ENCODE assay signal across 23 mouse cellular contexts in genomic region chr11:20022462-20022861, GRCm38 (mm10).
DNase-seq lines count a peak whose midpoint lies in the region; ATAC-seq and TF ChIP-seq lines count a peak whose summit lies in the region.
"Had no signal": no experiment of that assay in that cellular context is flagged by ENCODE, and none has a peak within 500 bp of the region (broad histone marks: within the 10 kb centered on the region; RNA-seq: fewer than 3 reads in every experiment).

No protein-coding gene starts in this region.

- H3K4me2 ChIP-seq in stomach, embryonic 14.5 days (replicated peaks; ENCODE audit: low read depth, low read length), result no peak overlapping the region
- no peak overlapping the region for H3K4me2 ChIP-seq in stomach, postnatal 0 days (replicated peaks; ENCODE audit: low read depth)
- peak overlapping the region; percentile 61 for H3K4me2 ChIP-seq in liver, embryonic 16.5 days (ENCODE audit: low read depth, low read length)
- no peak overlapping the region for H3K4me2 ChIP-seq in midbrain, embryonic 15.5 days
- H3K4me2 ChIP-seq: embryonic facial prominence, embryonic 15.5 days; heart, embryonic 13.5 days; hindbrain, embryonic 15.5 days; limb, embryonic 13.5 days; lung, embryonic 14.5 days had no signal

- no peak overlapping the region for H3K4me3 ChIP-seq in stomach, embryonic 14.5 days (ENCODE audit: low read depth, low read length)
- H3K4me3 ChIP-seq in stomach, postnatal 0 days (ENCODE audit: low read depth, low read length), result no peak overlapping the region
- peak overlapping the region; percentile 15; the same call in 1 of the 2 replicates for H3K4me3 ChIP-seq in liver, embryonic 16.5 days (ENCODE audit: low read depth, low read length)
- H3K4me3 ChIP-seq in midbrain, embryonic 15.5 days, result no peak overlapping the region
- H3K4me3 ChIP-seq: embryonic facial prominence, embryonic 15.5 days; heart, adult 2 months; heart, embryonic 13.5 days; hindbrain, embryonic 15.5 days; limb, embryonic 13.5 days; myocyte had no signal

- no peaks in the 10 kb centered on the region for H3K4me1 ChIP-seq in stomach, embryonic 14.5 days (ENCODE audit: control insufficient read depth, insufficient read depth, low read length)
- H3K4me1 ChIP-seq in stomach, postnatal 0 days (replicated peaks; ENCODE audit: control insufficient read depth, insufficient read depth), result no peaks in the 10 kb centered on the region
- peaks cover 13% of the 10 kb centered on the region for H3K4me1 ChIP-seq in liver, embryonic 16.5 days (ENCODE audit: control insufficient read depth, low read depth, low read length)
- no peaks in the 10 kb centered on the region for H3K4me1 ChIP-seq in midbrain, embryonic 15.5 days
- H3K4me1 ChIP-seq: embryonic facial prominence, embryonic 15.5 days; heart, embryonic 13.5 days; hindbrain, embryonic 15.5 days had no signal

- DNase-seq in stomach, postnatal 0 days (ENCODE audit: low spot score), result no peak
- peak; percentile 72 for DNase-seq in liver
- no peak for DNase-seq in urinary bladder, adult 18-20 months (ENCODE audit: low spot score in 2 of 2)
- DNase-seq in Muller cell, postnatal 12 days (ENCODE audit: inconsistent ontology term), result no peak
- no peak for DNase-seq in cerebellum, postnatal 36 days
- DNase-seq: cerebellum, adult 2 months; cerebellum, postnatal 25 days; gastrocnemius, postnatal 36 days; heart, adult 2 months; heart, postnatal 14 days; kidney, postnatal 36 days; lung, embryonic 14.5 days; right cerebral cortex, adult 18-20 months had no signal

- TF ChIP-seq CTCF in stomach, postnatal 0 days (IDR thresholded peaks at IDR 0.05; ENCODE audit: low read depth), result no peak

- WGBS in stomach, embryonic 14.5 days, result 90% methylated on average over 2 of the region's 2 CpGs
- WGBS in stomach, postnatal 0 days, result 86% methylated on average over 2 of the region's 2 CpGs
- 21% methylated on average over 2 of the region's 2 CpGs for WGBS in liver, embryonic 16.5 days (ENCODE audit: insufficient replicate concordance)
- WGBS in midbrain, embryonic 15.5 days, result 78% methylated on average over 2 of the region's 2 CpGs

- H3K36me3 ChIP-seq in stomach, embryonic 14.5 days (ENCODE audit: control insufficient read depth, insufficient read depth, low read length), result peaks cover 48% of the 10 kb centered on the region
- H3K36me3 ChIP-seq in stomach, postnatal 0 days (ENCODE audit: control insufficient read depth, insufficient read depth, low read length), result peaks cover 33% of the 10 kb centered on the region
- H3K36me3 ChIP-seq in liver, embryonic 16.5 days (ENCODE audit: control insufficient read depth, insufficient read depth), result peaks cover 35% of the 10 kb centered on the region
- peaks cover 41% of the 10 kb centered on the region for H3K36me3 ChIP-seq in midbrain, embryonic 15.5 days (replicated peaks)

- ATAC-seq in stomach, embryonic 14.5 days (ENCODE audit: insufficient number of reproducible peaks, insufficient read depth, low FRiP score, low read depth), result 0 out of 2 replicates have a peak, but pooled peaks have one; percentile 42
- ATAC-seq in stomach, postnatal 0 days (ENCODE audit: low FRiP score, low TSS enrichment), result no peak
- peak; percentile 97 for ATAC-seq in liver, embryonic 16.5 days (ENCODE audit: low read depth)
- ATAC-seq in midbrain, embryonic 15.5 days (replicated peaks), result no peak
- ATAC-seq: midbrain, embryonic 16.5 days; Patski had no signal

- no peak overlapping the region for H3K27ac ChIP-seq in stomach, embryonic 14.5 days (ENCODE audit: low read length)
- no peak overlapping the region for H3K27ac ChIP-seq in stomach, postnatal 0 days (replicated peaks)
- H3K27ac ChIP-seq in liver, embryonic 16.5 days (ENCODE audit: low read length), result peak overlapping the region; percentile 72
- H3K27ac ChIP-seq in midbrain, embryonic 15.5 days, result no peak overlapping the region
- H3K27ac ChIP-seq: embryonic facial prominence, embryonic 15.5 days; heart, adult 2 months; heart, embryonic 13.5 days; hindbrain, embryonic 15.5 days; limb, embryonic 13.5 days had no signal

- no peak overlapping the region for H3K9ac ChIP-seq in stomach, embryonic 14.5 days (replicated peaks; ENCODE audit: low read depth, low read length)
- no peak overlapping the region for H3K9ac ChIP-seq in stomach, postnatal 0 days (ENCODE audit: low read length)
- H3K9ac ChIP-seq in liver, embryonic 16.5 days (ENCODE audit: low read depth, low read length), result peak overlapping the region; percentile 45
- no peak overlapping the region for H3K9ac ChIP-seq in midbrain, embryonic 15.5 days
- H3K9ac ChIP-seq: embryonic facial prominence, embryonic 15.5 days; heart, embryonic 13.5 days; hindbrain, embryonic 15.5 days; limb, embryonic 13.5 days; lung, embryonic 14.5 days had no signal

- TF ChIP-seq EP300 in stomach, postnatal 0 days (optimal IDR thresholded peaks at IDR 0.05), result no peak

- H3K27me3 ChIP-seq in stomach, embryonic 14.5 days (ENCODE audit: control insufficient read depth, insufficient read depth, low read length), result no peaks in the 10 kb centered on the region
- no peaks in the 10 kb centered on the region for H3K27me3 ChIP-seq in stomach, postnatal 0 days (ENCODE audit: control insufficient read depth, insufficient read depth, low read length)
- no peaks in the 10 kb centered on the region for H3K27me3 ChIP-seq in liver, embryonic 16.5 days (ENCODE audit: control insufficient read depth, insufficient read depth, low read depth, low read length)
- no peaks in the 10 kb centered on the region for H3K27me3 ChIP-seq in midbrain, embryonic 15.5 days (replicated peaks)
- H3K27me3 ChIP-seq: embryonic facial prominence, embryonic 15.5 days; heart, embryonic 13.5 days; hindbrain, embryonic 15.5 days; limb, embryonic 13.5 days; Patski had no signal

- H3K9me3 ChIP-seq in stomach, embryonic 14.5 days (ENCODE audit: control insufficient read depth, low read depth, low read length), result peaks cover 36% of the 10 kb centered on the region
- H3K9me3 ChIP-seq in stomach, postnatal 0 days (ENCODE audit: control insufficient read depth, low read length), result 0 out of 2 replicates have a peak, but pooled peaks cover 12% of the 10 kb centered on the region
- H3K9me3 ChIP-seq in liver, embryonic 16.5 days (replicated peaks; ENCODE audit: control insufficient read depth, low read length), result peaks cover 12% of the 10 kb centered on the region
- H3K9me3 ChIP-seq in midbrain, embryonic 15.5 days, result peaks cover 25% of the 10 kb centered on the region

Comparison
In these comparisons a context has a peak if more than half of its experiments do, and no peak if none do; other contexts are left out.
1. ATAC-seq: peak in stomach, embryonic 14.5 days (single experiment) and liver, embryonic 16.5 days (single experiment); none in stomach, postnatal 0 days (single experiment) and midbrain, embryonic 15.5 days (single experiment).